Mouse (Mus musculus): ENCODE results near the gene Trir. TPM values are rescaled to one million over a fixed set of nuclear protein-coding genes. Genes with fewer than 3 reads are reported as not detected.

Gene Trir
- total RNA-seq (2021) = 100 to 1,000 TPM; 151 to 155 TPM
- long read RNA-seq, transcript Trir-201 (3 exons, 902 nt) = major isoform, 119 of 163 reads
- long read RNA-seq, partial matches to known transcripts = 3 of 163 reads
- long read RNA-seq, other reads (novel, unspliced or antisense) = 41 of 163 reads

GRCm38 (mm10) chr8:85026670-85027515 is at the start of gene Trir:
Gene Trir (plus strand): TSS chr8:85026823.
- peak; percentile 94 to 97 for DNase-seq (ENCODE audit: low spot score in 2 of 2)

- DNase-seq (ENCODE audit: low spot score in 2 of 2) = peak; percentile 56 to 69
Observed at GRCm38 (mm10) chr8:84977435-84978247, 49.0 kb upstream of the Trir start.

- peak; percentile 87 to 93 for DNase-seq (ENCODE audit: low spot score in 2 of 2)
Observed at GRCm38 (mm10) chr8:84978248-84978940, 48.2 kb upstream of the Trir start, which contains the start of gene Junb. Gene Junb (minus strand): TSS chr8:84978718.

- peak; percentile 89 to 92 for DNase-seq (ENCODE audit: low spot score in 2 of 2)
Observed at GRCm38 (mm10) chr8:84979599-84980421, 46.8 kb upstream of the Trir start.

GRCm38 (mm10) chr8:84980622-84981358 is 45.8 kb upstream of the Trir start:
- DNase-seq (ENCODE audit: low spot score in 2 of 2) = peak; percentile 62 to 73

GRCm38 (mm10) chr8:84981644-84982498 is 44.8 kb upstream of the Trir start:
- DNase-seq (ENCODE audit: low spot score in 2 of 2) = no peak

- no peak for DNase-seq (ENCODE audit: low spot score in 2 of 2)
Observed at GRCm38 (mm10) chr8:84982499-84983011, 44.1 kb upstream of the Trir start.

GRCm38 (mm10) chr8:84984294-84985048 is 42.2 kb upstream of the Trir start:
- no peak for DNase-seq (ENCODE audit: low spot score in 2 of 2)

GRCm38 (mm10) chr8:84985049-84985683 is 41.5 kb upstream of the Trir start:
- no peak for DNase-seq (ENCODE audit: low spot score in 2 of 2)

GRCm38 (mm10) chr8:84985684-84986378 is 40.8 kb upstream of the Trir start:
- peak; percentile 84 to 88 for DNase-seq (ENCODE audit: low spot score in 2 of 2)

GRCm38 (mm10) chr8:84986379-84986945 is 40.2 kb upstream of the Trir start:
- no peak for DNase-seq (ENCODE audit: low spot score in 2 of 2)

GRCm38 (mm10) chr8:84987388-84987787 is 39.2 kb upstream of the Trir start:
- DNase-seq (ENCODE audit: low spot score in 2 of 2) = no peak

GRCm38 (mm10) chr8:84987903-84988302 is 38.7 kb upstream of the Trir start:
- DNase-seq (ENCODE audit: low spot score in 2 of 2) = no peak

- no peak for DNase-seq (ENCODE audit: low spot score in 2 of 2)
Observed at GRCm38 (mm10) chr8:84989311-84989731, 37.3 kb upstream of the Trir start.

GRCm38 (mm10) chr8:84989810-84990209 is 36.8 kb upstream of the Trir start:
- peak; percentile 92 to 95 for DNase-seq (ENCODE audit: low spot score in 2 of 2)

GRCm38 (mm10) chr8:84990349-84990748 is 36.3 kb upstream of the Trir start, which contains the start of gene Hook2:
Gene Hook2 (plus strand): TSS chr8:84990603.
- DNase-seq (ENCODE audit: low spot score in 2 of 2) = peak; percentile 97 to 98
